Mouse (Mus musculus): ENCODE results near the gene Abo. TPM values are rescaled to one million over a fixed set of nuclear protein-coding genes. Genes with fewer than 3 reads are reported as not detected.
A peak's percentile ranks its signal among the peaks of the same experiment; 100 is the strongest.
"Not testable (repeated sequence)": the region's sequence is repeated elsewhere in the genome, so short reads cannot be mapped to it uniquely, and the experiment has no call there.

Abo gene
- polyA plus RNA-seq, 1 experiment: not detected

- TF ChIP-seq TAL1 (IDR thresholded peaks at IDR 0.05; ENCODE audit: low read length): no peak
- TF ChIP-seq GATA1 (IDR thresholded peaks at IDR 0.05; ENCODE audit: low read length): no peak
- Histone ChIP-seq H3K4me3 (replicated peaks) (peak overlapping the region; percentile 83), H3K4me1 (ENCODE audit: control insufficient read depth) (peaks cover 70% of the 10 kb centered on the region), H3K36me3 (ENCODE audit: control insufficient read depth) (peaks cover 82% of the 10 kb centered on the region), H3K27me3 (ENCODE audit: control insufficient read depth) (no peaks in the 10 kb centered on the region), H3K9me3 (ENCODE audit: control insufficient read depth, low read length) (no peaks in the 10 kb centered on the region)
Observed at GRCm38 (mm10) chr2:26908710-26909386, 44.1 kb upstream of the Abo start.

GRCm38 (mm10) chr2:26907109-26907508 is 42.3 kb upstream of the Abo start:
- H3K9me3 ChIP-seq (ENCODE audit: control insufficient read depth, low read length): no peaks in the 10 kb centered on the region
- H3K27me3 ChIP-seq (ENCODE audit: control insufficient read depth): no peaks in the 10 kb centered on the region
- no peak overlapping the region for H3K4me3 ChIP-seq (replicated peaks)
- peaks cover 69% of the 10 kb centered on the region for H3K4me1 ChIP-seq (ENCODE audit: control insufficient read depth)
- H3K36me3 ChIP-seq (ENCODE audit: control insufficient read depth): peaks cover 68% of the 10 kb centered on the region
- TF ChIP-seq GATA1 (IDR thresholded peaks at IDR 0.05; ENCODE audit: low read length) (no peak), TAL1 (IDR thresholded peaks at IDR 0.05; ENCODE audit: low read length) (no peak)

GRCm38 (mm10) chr2:26906431-26906830 is 41.7 kb upstream of the Abo start:
- Histone ChIP-seq H3K27me3 (ENCODE audit: control insufficient read depth) (no peaks in the 10 kb centered on the region), H3K9me3 (ENCODE audit: control insufficient read depth, low read length) (no peaks in the 10 kb centered on the region), H3K4me1 (ENCODE audit: control insufficient read depth) (peaks cover 69% of the 10 kb centered on the region), H3K36me3 (ENCODE audit: control insufficient read depth) (peaks cover 61% of the 10 kb centered on the region), H3K4me3 (replicated peaks) (no peak overlapping the region)
- TF ChIP-seq GATA1 (IDR thresholded peaks at IDR 0.05; ENCODE audit: low read length) (no peak), TAL1 (IDR thresholded peaks at IDR 0.05; ENCODE audit: low read length) (no peak)

- H3K4me1 ChIP-seq (ENCODE audit: control insufficient read depth): peaks cover 73% of the 10 kb centered on the region
- no peak for TF ChIP-seq GATA1 (IDR thresholded peaks at IDR 0.05; ENCODE audit: low read length)
- no peak for TF ChIP-seq TAL1 (IDR thresholded peaks at IDR 0.05; ENCODE audit: low read length)
- H3K27me3 ChIP-seq (ENCODE audit: control insufficient read depth): no peaks in the 10 kb centered on the region
- peaks cover 56% of the 10 kb centered on the region for H3K36me3 ChIP-seq (ENCODE audit: control insufficient read depth)
- H3K9me3 ChIP-seq (ENCODE audit: control insufficient read depth, low read length): no peaks in the 10 kb centered on the region
- H3K4me3 ChIP-seq (replicated peaks): no peak overlapping the region
Observed at GRCm38 (mm10) chr2:26905936-26906335, 41.2 kb upstream of the Abo start.

- TF ChIP-seq TAL1 (IDR thresholded peaks at IDR 0.05; ENCODE audit: low read length) (no peak), GATA1 (IDR thresholded peaks at IDR 0.05; ENCODE audit: low read length) (no peak)
- no peaks in the 10 kb centered on the region for H3K27me3 ChIP-seq (ENCODE audit: control insufficient read depth)
- peaks cover 72% of the 10 kb centered on the region for H3K36me3 ChIP-seq (ENCODE audit: control insufficient read depth)
- H3K4me3 ChIP-seq (replicated peaks): peak overlapping the region; percentile 92
- peaks cover 61% of the 10 kb centered on the region for H3K4me1 ChIP-seq (ENCODE audit: control insufficient read depth)
- H3K9me3 ChIP-seq (ENCODE audit: control insufficient read depth, low read length): no peaks in the 10 kb centered on the region
Observed at GRCm38 (mm10) chr2:26903311-26903710, 38.5 kb upstream of the Abo start.

- Histone ChIP-seq H3K9me3 (ENCODE audit: control insufficient read depth, low read length) (no peaks in the 10 kb centered on the region), H3K4me3 (replicated peaks) (peak within 1 kb of the TSS; percentile 92), H3K4me1 (ENCODE audit: control insufficient read depth) (peaks cover 55% of the 10 kb centered on the region), H3K36me3 (ENCODE audit: control insufficient read depth) (peaks cover 72% of the 10 kb centered on the region), H3K27me3 (ENCODE audit: control insufficient read depth) (no peaks in the 10 kb centered on the region)
- TF ChIP-seq GATA1 (IDR thresholded peaks at IDR 0.05; ENCODE audit: low read length): no peak
- no peak for TF ChIP-seq TAL1 (IDR thresholded peaks at IDR 0.05; ENCODE audit: low read length)
Observed at GRCm38 (mm10) chr2:26902467-26903220, 37.9 kb upstream of the Abo start, which contains the start of gene Surf6. TSS of gene Surf6 (minus strand) at chr2:26902879.

- H3K9me3 ChIP-seq (ENCODE audit: control insufficient read depth, low read length): no peaks in the 10 kb centered on the region
- H3K4me1 ChIP-seq (ENCODE audit: control insufficient read depth): peaks cover 47% of the 10 kb centered on the region
- H3K4me3 ChIP-seq (replicated peaks): peak overlapping the region; percentile 92
- peaks cover 72% of the 10 kb centered on the region for H3K36me3 ChIP-seq (ENCODE audit: control insufficient read depth)
- TF ChIP-seq GATA1 (IDR thresholded peaks at IDR 0.05; ENCODE audit: low read length) (no peak), TAL1 (IDR thresholded peaks at IDR 0.05; ENCODE audit: low read length) (no peak)
- no peaks in the 10 kb centered on the region for H3K27me3 ChIP-seq (ENCODE audit: control insufficient read depth)
Observed at GRCm38 (mm10) chr2:26901834-26902400, 37.1 kb upstream of the Abo start.

- H3K4me3 ChIP-seq (replicated peaks): no peak overlapping the region
- no peaks in the 10 kb centered on the region for H3K9me3 ChIP-seq (ENCODE audit: control insufficient read depth, low read length)
- H3K27me3 ChIP-seq (ENCODE audit: control insufficient read depth): no peaks in the 10 kb centered on the region
- peaks cover 69% of the 10 kb centered on the region for H3K36me3 ChIP-seq (ENCODE audit: control insufficient read depth)
- peaks cover 43% of the 10 kb centered on the region for H3K4me1 ChIP-seq (ENCODE audit: control insufficient read depth)
- TF ChIP-seq TAL1 (IDR thresholded peaks at IDR 0.05; ENCODE audit: low read length): no peak
- TF ChIP-seq GATA1 (IDR thresholded peaks at IDR 0.05; ENCODE audit: low read length): no peak
Observed at GRCm38 (mm10) chr2:26900731-26901130, 36.0 kb upstream of the Abo start.

- peaks cover 6% of the 10 kb centered on the region for H3K4me1 ChIP-seq (ENCODE audit: control insufficient read depth)
- no peak overlapping the region for H3K4me3 ChIP-seq (replicated peaks)
- H3K36me3 ChIP-seq (ENCODE audit: control insufficient read depth): peaks cover 91% of the 10 kb centered on the region
- H3K9me3 ChIP-seq (ENCODE audit: control insufficient read depth, low read length): no peaks in the 10 kb centered on the region
- no peak for TF ChIP-seq TAL1 (IDR thresholded peaks at IDR 0.05; ENCODE audit: low read length)
- TF ChIP-seq GATA1 (IDR thresholded peaks at IDR 0.05; ENCODE audit: low read length): no peak
- H3K27me3 ChIP-seq (ENCODE audit: control insufficient read depth): no peaks in the 10 kb centered on the region
Observed at GRCm38 (mm10) chr2:26895898-26896297, 31.1 kb upstream of the Abo start.

GRCm38 (mm10) chr2:26886170-26886569 is 21.4 kb upstream of the Abo start:
- not testable (repeated sequence) for H3K27me3 ChIP-seq (ENCODE audit: control insufficient read depth); H3K9me3 ChIP-seq (ENCODE audit: control insufficient read depth, low read length); H3K4me3 ChIP-seq (replicated peaks); H3K4me1 ChIP-seq (ENCODE audit: control insufficient read depth)
- H3K36me3 ChIP-seq (ENCODE audit: control insufficient read depth): peaks cover 24% of the 10 kb centered on the region

GRCm38 (mm10) chr2:26885541-26885940 is 20.8 kb upstream of the Abo start:
- H3K27me3 ChIP-seq (ENCODE audit: control insufficient read depth); H3K4me3 ChIP-seq (replicated peaks); H3K9me3 ChIP-seq (ENCODE audit: control insufficient read depth, low read length); H3K4me1 ChIP-seq (ENCODE audit: control insufficient read depth): not testable (repeated sequence)
- peaks cover 18% of the 10 kb centered on the region for H3K36me3 ChIP-seq (ENCODE audit: control insufficient read depth)

All from erythroblast, embryonic 14.5 days (primary cell).